Mouse (Mus musculus) megakaryocyte, embryonic 14.5 days (primary cell): ENCODE results near the gene Anpep.

Experiments
- FLI1 ChIP-seq: IDR thresholded peaks from 2 replicates; pipeline ENCODE4 v1.6.1; 2012; ENCODE audit warnings: low read length, inconsistent platforms, mixed read lengths
- GATA1 ChIP-seq: IDR thresholded peaks from 3 replicates; pipeline ENCODE4 v1.6.1; 2012; ENCODE audit warnings: mixed read lengths, low read length, inconsistent platforms, borderline replicate concordance

DNA sequence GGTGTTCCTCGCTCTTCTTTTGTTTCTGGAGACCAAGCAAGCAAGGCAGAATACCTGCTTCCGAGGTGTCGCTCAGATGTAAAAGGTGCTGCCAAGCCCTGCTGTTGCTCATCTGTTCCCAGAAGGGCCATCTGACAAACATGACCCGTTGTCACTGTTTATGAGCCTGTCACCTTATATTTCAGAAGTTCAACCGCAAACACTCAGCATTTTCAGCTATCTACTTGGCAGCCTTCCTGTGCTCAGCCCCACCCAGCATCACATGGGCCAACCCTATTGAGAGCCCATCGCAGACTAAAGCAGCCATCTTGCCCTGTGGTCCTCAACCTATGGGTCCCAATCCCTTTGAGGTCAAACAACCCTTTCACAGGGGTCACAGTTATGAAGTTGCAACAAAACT lies 39.9 kb upstream of the Anpep start:
- TF ChIP-seq GATA1, result no peak
- TF ChIP-seq FLI1, result no peak
